Mouse (Mus musculus) midbrain, embryonic 15.5 days (tissue): ENCODE results near the gene Rras2. TPM values are rescaled to one million over a fixed set of nuclear protein-coding genes. Genes with fewer than 3 reads are reported as not detected.
A peak's percentile ranks its signal among the peaks of the same experiment; 100 is the strongest.

ENCODE experiments used
- ATAC-seq: fragments of 200-750 bp; cut with Nextera tagmentation; replicated peaks from 2 replicates; pipeline ENCODE4 v1.8.0; 2017; ENCODE audit warnings: moderate TSS enrichment
- H3K27ac ChIP-seq: fragments of 300-500 bp; sonication (generic); 2 replicates; pipeline ENCODE4 v1.5.1; 2015; ENCODE audit warnings: mild to moderate bottlenecking, inconsistent platforms
- H3K27me3 ChIP-seq: fragments of 300-500 bp; sonication (generic); replicated peaks from 2 replicates; pipeline ENCODE4 v1.6.1; 2015; ENCODE audit warnings: inconsistent platforms
- H3K36me3 ChIP-seq: fragments of 300-500 bp; sonication (generic); replicated peaks from 2 replicates; pipeline ENCODE4 v1.6.1; 2015; ENCODE audit warnings: inconsistent platforms
- H3K4me1 ChIP-seq: fragments of 300-500 bp; sonication (generic); 2 replicates; pipeline ENCODE4 v1.6.1; 2015; ENCODE audit warnings: inconsistent platforms
- H3K4me2 ChIP-seq: fragments of 300-500 bp; sonication (generic); 2 replicates; pipeline ENCODE4 v1.6.1; 2015; ENCODE audit warnings: inconsistent platforms, mild to moderate bottlenecking, moderate library complexity
- H3K4me3 ChIP-seq: fragments of 300-500 bp; sonication (generic); 2 replicates; pipeline ENCODE4 v1.5.1; 2015; ENCODE audit warnings: mild to moderate bottlenecking, inconsistent platforms
- H3K9ac ChIP-seq: fragments of 300-500 bp; sonication (generic); 2 replicates; pipeline ENCODE4 v1.6.1; 2015; ENCODE audit warnings: mild to moderate bottlenecking, inconsistent platforms
- H3K9me3 ChIP-seq: fragments of 300-500 bp; sonication (generic); 2 replicates; pipeline ENCODE4 v1.6.1; 2016; ENCODE audit warnings: inconsistent platforms
- WGBS: fragments of 180-500 bp; shearing (Covaris S2); methylation state at CpG from one replicate; pipeline ENCODE4 v1.1.7; 2015; ENCODE audit warnings: mixed read lengths; 5-methylcytosine and 5-hydroxymethylcytosine counted together
- polyA plus RNA-seq: library from polyadenylated mRNA; unstranded; fragments of >200 nt; fragmentation: Nextera tagmentation; extraction: Ambion mirVana; gene quantifications from 2 replicates; pipeline ENCODE4 v1.2.1, GENCODE M21; 2015

Rras2 gene
- polyA plus RNA-seq = 20.7 and 21.6 TPM in 2 replicates

DNA sequence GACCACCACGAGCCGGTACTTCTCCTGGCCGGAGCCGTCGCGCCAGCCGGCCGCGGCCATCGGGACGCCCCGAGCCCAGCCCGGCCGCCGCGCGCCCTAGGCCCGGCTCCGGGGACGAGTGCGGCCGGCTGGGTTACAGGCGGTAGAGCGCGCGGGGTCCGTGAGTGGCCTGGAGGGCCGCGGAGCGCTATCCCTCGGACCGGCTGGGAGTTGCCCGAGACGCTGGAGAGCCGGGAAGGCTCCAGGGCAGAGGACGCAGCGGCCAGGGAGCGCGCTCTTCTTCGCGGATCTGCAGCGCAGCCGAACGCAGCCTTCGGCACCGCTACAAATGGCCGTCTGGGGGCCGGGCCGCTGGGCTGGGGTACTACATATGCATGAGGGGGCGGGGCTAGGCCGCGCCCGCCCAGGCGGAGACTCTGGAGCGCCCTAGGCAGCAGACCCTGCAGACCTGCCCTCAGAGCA is at the start of gene Rras2:
TSS of gene Rras2 (minus strand) at position 338 of the 462 bp plus-strand sequence.
- peak within 1 kb of the TSS; percentile 77 for H3K4me2 ChIP-seq
- ATAC-seq = peak; percentile 99
- H3K27me3 ChIP-seq = 0 out of 2 replicates have a peak, but pooled peaks cover 2% of the 10 kb centered on the region
- H3K36me3 ChIP-seq = no peaks in the 10 kb centered on the region
- WGBS = under 1% methylated on average over 53 of the region's 55 CpGs
- peaks cover 21% of the 10 kb centered on the region for H3K4me1 ChIP-seq
- H3K9ac ChIP-seq = peak within 1 kb of the TSS; percentile 87
- H3K9me3 ChIP-seq = no peaks in the 10 kb centered on the region
- H3K4me3 ChIP-seq = peak within 1 kb of the TSS; percentile 91
- H3K27ac ChIP-seq = peak within 1 kb of the TSS; percentile 88

DNA sequence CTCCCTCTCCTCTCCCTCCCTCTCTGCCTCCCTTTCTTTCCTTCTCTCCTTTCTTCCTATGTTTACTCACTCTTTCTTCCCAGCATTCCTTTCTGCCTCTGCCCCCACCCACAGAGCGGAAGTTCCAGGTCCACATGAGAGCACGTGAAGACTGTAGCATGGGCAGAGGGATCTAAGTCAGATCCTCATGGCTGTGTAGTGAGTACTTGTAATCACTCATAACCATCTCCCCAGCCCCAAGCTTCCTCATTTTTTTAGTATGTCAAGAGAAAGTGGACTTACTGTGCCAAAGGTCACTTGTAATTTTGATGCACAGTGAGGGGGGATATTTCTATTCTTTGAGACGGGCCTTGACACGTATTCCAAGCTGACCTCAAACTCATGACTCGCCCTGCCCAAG is 45.4 kb upstream of the Rras2 start:
- no peak overlapping the region for H3K4me2 ChIP-seq
- WGBS = 84% methylated on average over 5 of the region's 5 CpGs
- no peak overlapping the region for H3K4me3 ChIP-seq
- no peaks in the 10 kb centered on the region for H3K4me1 ChIP-seq
- no peak for ATAC-seq
- no peaks in the 10 kb centered on the region for H3K9me3 ChIP-seq
- no peak overlapping the region for H3K9ac ChIP-seq
- H3K27ac ChIP-seq = no peak overlapping the region
- no peaks in the 10 kb centered on the region for H3K36me3 ChIP-seq
- H3K27me3 ChIP-seq = no peaks in the 10 kb centered on the region

DNA sequence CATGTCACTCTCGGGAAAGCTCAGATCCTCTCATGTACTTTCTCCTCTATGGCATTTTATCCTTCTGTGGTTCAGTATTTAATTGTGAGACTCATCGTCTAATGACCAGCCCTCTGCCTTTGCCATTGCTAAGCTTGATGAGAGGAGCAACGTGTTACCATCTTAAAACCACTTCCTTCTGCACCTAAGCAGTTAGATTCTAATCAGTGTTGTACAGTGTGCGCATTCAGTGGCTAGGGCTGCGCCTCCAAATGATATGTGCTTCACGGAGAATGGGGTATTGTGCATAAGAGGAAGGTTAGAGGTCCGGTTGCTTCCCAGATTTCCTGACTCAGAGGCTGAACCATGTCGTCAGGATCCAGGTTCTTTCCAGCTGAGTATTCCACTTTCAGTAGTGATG is 43.5 kb upstream of the Rras2 start:
- Histone ChIP-seq H3K9me3 (no peaks in the 10 kb centered on the region), H3K27me3 (no peaks in the 10 kb centered on the region), H3K4me2 (no peak overlapping the region), H3K9ac (no peak overlapping the region), H3K4me1 (no peaks in the 10 kb centered on the region), H3K4me3 (no peak overlapping the region), H3K36me3 (no peaks in the 10 kb centered on the region), H3K27ac (no peak overlapping the region)
- WGBS = 84% methylated on average over 8 of the region's 8 CpGs
- no peak for ATAC-seq

DNA sequence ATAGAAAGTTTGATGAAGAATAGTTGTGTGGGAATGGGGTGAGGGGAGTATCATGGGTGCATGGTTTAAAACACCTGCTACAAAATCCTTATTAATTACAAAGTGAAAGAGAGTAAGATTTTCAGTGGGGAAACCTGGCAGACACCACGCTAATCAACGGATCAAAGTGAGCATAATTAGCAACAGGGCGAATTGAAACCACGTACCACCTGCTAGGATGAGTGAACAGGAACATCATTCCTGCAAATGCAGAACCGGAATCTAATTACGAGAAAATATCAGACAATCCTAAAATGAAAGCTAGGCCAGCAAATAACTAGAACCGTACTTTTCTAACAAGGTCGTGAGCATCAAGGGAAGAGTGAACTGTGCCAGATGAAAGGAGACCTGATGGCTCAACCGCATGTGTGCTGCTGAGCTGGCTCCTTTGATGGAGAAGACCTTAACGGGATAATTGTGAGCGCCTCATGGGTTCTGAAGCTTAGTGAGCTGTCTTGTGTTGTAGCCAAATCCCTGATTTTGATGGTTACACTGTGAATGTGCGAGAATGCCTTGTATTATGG is 40.2 kb upstream of the Rras2 start:
- Histone ChIP-seq H3K27ac (0 out of 2 replicates have a peak overlapping the region, but pooled peaks have one; percentile 15), H3K36me3 (no peaks in the 10 kb centered on the region), H3K9me3 (no peaks in the 10 kb centered on the region), H3K27me3 (no peaks in the 10 kb centered on the region), H3K9ac (no peak overlapping the region), H3K4me3 (no peak overlapping the region), H3K4me2 (no peak overlapping the region), H3K4me1 (no peaks in the 10 kb centered on the region)
- 61% methylated on average over 12 of the region's 12 CpGs for WGBS
- peak; percentile 49 for ATAC-seq

DNA sequence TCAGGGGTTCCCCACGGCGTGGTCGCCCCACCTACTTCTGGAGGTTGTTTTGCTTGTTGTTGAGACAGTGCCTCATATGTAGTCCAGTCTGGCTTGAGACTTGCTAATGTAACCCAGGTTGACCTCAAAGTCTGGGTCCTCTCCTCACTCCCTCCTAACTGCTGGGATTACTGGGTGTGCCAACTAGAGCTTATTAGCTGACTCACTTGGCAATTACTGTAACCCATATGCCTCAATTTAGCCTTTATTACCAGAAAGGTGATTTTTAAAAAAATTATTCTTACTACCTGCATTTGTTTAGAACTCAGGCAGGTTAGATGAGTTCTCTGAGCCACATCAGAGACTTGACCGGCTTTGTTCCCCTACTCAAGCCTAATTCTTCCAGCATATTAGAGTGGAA is 38.8 kb upstream of the Rras2 start:
- no peak overlapping the region for H3K9ac ChIP-seq
- no peaks in the 10 kb centered on the region for H3K27me3 ChIP-seq
- no peak overlapping the region for H3K4me3 ChIP-seq
- H3K4me1 ChIP-seq = peaks cover 2% of the 10 kb centered on the region; the same call in 1 of the 2 replicates
- no peaks in the 10 kb centered on the region for H3K36me3 ChIP-seq
- WGBS = 91% methylated on average over 4 of the region's 4 CpGs
- no peak for ATAC-seq
- H3K9me3 ChIP-seq = no peaks in the 10 kb centered on the region
- H3K4me2 ChIP-seq = no peak overlapping the region
- no peak overlapping the region for H3K27ac ChIP-seq

DNA sequence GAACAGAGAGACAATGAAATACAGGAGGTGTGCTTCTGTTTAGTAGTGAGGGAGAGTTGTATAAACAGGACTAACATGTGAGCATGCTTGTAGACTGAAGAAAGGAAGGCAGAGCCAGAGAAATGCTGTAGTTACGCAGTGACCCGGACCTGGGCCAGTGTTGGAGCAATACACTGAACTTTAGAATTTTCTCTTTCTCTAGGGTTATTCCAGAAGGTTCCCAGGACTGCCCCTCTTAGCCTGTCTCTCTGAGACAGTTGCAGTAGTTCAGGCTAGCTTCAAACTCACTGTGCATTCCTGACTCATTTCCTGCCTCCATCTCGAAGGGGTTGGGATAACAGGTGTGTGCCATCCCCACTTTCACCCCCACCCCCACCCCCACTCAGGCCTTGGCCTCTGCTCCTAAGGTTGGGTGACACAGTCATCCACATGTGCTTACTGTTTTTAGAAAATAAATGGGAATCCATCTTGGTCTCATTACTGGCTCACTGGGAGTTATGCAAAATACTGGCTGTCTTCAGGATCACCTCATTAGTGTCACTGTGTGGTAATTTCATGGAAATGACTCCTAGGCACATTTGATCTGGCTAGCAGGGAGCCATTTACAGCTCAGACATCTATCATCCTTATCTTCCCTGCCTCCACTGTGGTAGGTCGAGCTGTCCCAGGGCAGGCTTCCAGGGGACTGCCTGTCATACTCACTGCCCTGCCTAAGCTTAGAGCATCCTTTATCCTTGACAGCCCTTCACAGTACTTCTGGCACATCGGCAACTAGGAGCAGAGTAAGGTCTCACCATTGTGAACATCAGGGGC is 37.7 kb upstream of the Rras2 start:
- Histone ChIP-seq H3K4me3 (no peak overlapping the region), H3K27me3 (no peaks in the 10 kb centered on the region), H3K36me3 (no peaks in the 10 kb centered on the region), H3K27ac (no peak overlapping the region), H3K4me1 (peaks cover 6% of the 10 kb centered on the region; the same call in 1 of the 2 replicates), H3K9ac (no peak overlapping the region), H3K9me3 (no peaks in the 10 kb centered on the region), H3K4me2 (no peak overlapping the region)
- ATAC-seq = peak; percentile 69; the same call in 1 of the 2 replicates
- WGBS = 65% methylated on average over 5 of the region's 5 CpGs

DNA sequence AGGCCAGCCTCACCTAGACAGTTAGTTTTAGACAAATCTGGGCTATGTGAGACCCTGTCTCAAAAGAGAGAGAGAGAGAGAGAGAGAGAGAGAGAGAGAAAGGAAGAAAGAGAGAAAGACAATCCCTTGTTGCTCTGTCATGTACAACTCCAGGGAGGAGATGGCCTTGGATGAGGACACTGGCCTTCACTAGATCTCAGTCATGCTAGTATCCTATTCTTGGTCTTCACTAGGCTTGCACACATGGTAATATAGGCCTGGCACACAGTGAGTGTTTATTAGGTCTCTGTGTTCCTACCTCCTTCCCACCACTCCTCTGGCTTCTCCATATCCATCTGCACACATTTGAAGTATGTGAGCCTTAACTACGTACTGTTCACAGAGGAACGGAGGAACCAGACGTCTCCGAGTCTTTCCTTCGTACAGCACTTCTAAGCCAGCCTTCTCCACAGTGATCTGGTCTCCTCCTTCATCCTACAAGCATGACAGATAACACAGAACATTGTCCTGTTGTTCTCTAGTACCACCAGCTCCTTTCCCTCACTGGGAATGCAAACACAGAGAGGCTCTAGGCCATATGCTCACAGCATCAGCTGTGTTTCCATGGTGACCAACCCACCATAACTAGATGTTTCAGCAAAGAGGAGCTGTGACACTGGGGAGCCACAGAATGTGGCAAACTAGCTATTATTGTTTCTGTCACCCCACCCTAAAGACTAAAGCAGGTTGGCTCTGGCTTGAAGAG is 33.6 kb upstream of the Rras2 start:
- ATAC-seq = peak; percentile 87
- Histone ChIP-seq H3K4me3 (no peak overlapping the region), H3K27me3 (no peaks in the 10 kb centered on the region), H3K4me2 (no peak overlapping the region), H3K9ac (no peak overlapping the region), H3K4me1 (peaks cover 6% of the 10 kb centered on the region; the same call in 1 of the 2 replicates), H3K9me3 (no peaks in the 10 kb centered on the region), H3K27ac (peak overlapping the region; percentile 45), H3K36me3 (no peaks in the 10 kb centered on the region)
- WGBS = 77% methylated on average over 5 of the region's 5 CpGs

DNA sequence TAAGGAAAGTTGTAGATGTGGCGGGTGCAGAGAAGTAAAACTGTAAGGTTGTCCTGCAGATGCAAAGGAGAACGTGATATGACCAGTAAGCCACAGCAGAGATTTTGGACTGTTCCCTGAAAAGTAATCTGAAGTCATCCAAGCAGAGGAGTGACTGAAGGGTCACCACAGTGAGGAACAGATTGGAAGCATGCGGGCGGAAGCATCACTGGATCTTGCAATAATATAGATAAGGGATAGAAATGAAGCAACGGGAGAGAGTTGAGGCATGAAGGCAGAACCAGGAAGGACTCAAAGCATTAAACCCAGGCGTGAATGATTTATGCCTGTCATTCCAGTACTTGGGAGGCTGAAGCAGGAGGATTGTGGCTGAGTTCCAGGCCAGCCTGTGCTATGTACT is 32.0 kb upstream of the Rras2 start:
- no peaks in the 10 kb centered on the region for H3K36me3 ChIP-seq
- H3K4me3 ChIP-seq = no peak overlapping the region
- no peaks in the 10 kb centered on the region for H3K27me3 ChIP-seq
- ATAC-seq = no peak
- H3K9ac ChIP-seq = no peak overlapping the region
- H3K9me3 ChIP-seq = no peaks in the 10 kb centered on the region
- no peak overlapping the region for H3K27ac ChIP-seq
- WGBS = 93% methylated on average over 6 of the region's 6 CpGs
- H3K4me1 ChIP-seq = peaks cover 6% of the 10 kb centered on the region; the same call in 1 of the 2 replicates
- no peak overlapping the region for H3K4me2 ChIP-seq

DNA sequence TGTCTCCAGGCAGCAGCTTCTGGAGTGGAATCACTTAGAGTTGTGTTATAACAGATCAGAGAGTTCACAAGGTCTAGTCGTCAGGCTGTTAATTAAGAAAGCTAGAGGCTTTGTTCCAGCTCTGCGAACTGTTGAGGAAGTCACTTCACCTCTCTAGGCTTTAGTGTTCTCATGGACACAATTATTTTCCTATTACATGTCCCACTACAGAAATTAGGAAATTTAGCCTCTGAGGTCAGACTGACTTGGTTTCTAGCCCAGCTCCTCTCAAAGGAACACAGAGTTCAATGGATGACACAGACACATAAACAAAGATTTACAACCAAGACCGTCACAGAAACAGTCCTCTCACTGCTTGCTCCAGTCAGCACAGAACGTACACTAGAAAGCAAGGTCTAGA is 31.6 kb upstream of the Rras2 start:
- no peaks in the 10 kb centered on the region for H3K36me3 ChIP-seq
- H3K4me1 ChIP-seq = peaks cover 6% of the 10 kb centered on the region; the same call in 1 of the 2 replicates
- no peak overlapping the region for H3K4me2 ChIP-seq
- WGBS = 70% methylated on average over 4 of the region's 4 CpGs
- no peak overlapping the region for H3K4me3 ChIP-seq
- ATAC-seq = no peak
- no peak overlapping the region for H3K27ac ChIP-seq
- no peak overlapping the region for H3K9ac ChIP-seq
- H3K9me3 ChIP-seq = no peaks in the 10 kb centered on the region
- no peaks in the 10 kb centered on the region for H3K27me3 ChIP-seq

DNA sequence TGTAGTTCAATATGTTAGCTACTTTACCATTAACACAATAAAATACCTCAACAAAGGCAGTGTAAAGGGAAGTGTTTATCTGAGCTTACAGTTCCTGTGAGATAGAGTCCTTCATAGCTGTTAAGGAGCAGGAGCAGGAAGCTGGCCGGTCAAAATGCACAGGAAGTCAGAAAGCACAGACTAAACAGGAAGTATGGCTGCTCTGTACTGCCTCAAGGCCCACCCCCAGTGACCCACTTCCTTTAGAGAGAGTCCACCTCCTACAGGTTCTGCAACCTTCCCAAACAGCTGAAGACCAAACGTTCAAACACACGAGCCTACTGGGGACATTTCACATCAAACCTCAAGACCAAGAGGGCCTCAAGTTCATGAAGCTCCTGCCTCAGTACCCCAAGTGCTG is 28.3 kb upstream of the Rras2 start:
- Histone ChIP-seq H3K9ac (no peak overlapping the region), H3K4me3 (no peak overlapping the region)
- WGBS = 79% methylated on average over 3 of the region's 3 CpGs

DNA sequence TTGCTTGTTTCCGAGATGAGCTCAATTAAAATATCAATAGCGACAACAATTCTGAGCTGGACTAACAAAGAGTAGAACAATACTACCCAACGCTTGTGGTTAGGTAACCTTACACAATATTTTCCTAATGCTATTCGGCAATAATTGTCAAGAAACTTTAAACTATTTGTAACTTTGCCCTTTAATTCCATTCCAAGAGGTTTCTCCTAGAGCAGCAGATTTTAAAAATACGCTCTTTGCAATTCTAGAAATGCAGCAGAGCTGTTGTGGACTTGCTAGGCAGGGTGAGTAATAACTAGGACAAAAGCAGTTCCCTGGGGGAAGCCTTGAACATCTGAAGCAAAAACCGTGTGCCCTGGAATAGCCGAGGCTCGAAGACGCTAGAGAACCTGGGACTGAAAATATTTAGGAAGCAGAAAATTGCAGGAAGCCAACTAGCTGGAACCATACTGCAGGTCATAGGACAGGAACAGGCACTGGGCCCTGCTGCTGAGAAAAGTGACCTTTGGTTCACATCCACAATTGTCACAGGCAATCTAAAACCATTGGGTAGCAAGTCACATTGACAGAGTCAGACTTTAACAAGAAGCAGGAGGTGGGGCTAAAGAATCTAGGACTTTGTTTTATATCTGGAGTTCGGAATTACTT is 24.7 kb upstream of the Rras2 start:
- WGBS = 77% methylated on average over 10 of the region's 10 CpGs
- H3K9me3 ChIP-seq = no peaks in the 10 kb centered on the region
- no peak overlapping the region for H3K4me2 ChIP-seq
- no peaks in the 10 kb centered on the region for H3K27me3 ChIP-seq
- no peaks in the 10 kb centered on the region for H3K4me1 ChIP-seq
- ATAC-seq = no peak
- no peak overlapping the region for H3K27ac ChIP-seq
- H3K4me3 ChIP-seq = no peak overlapping the region
- H3K9ac ChIP-seq = no peak overlapping the region
- H3K36me3 ChIP-seq = no peaks in the 10 kb centered on the region

More for the DNA sequence above, 28.3 kb upstream of the Rras2 start:
- no peaks in the 10 kb centered on the region for H3K4me1 ChIP-seq
- no peak for ATAC-seq
- no peak overlapping the region for H3K27ac ChIP-seq
- H3K4me2 ChIP-seq = no peak overlapping the region
- H3K36me3 ChIP-seq = no peaks in the 10 kb centered on the region
- no peaks in the 10 kb centered on the region for H3K27me3 ChIP-seq
- H3K9me3 ChIP-seq = no peaks in the 10 kb centered on the region

DNA sequence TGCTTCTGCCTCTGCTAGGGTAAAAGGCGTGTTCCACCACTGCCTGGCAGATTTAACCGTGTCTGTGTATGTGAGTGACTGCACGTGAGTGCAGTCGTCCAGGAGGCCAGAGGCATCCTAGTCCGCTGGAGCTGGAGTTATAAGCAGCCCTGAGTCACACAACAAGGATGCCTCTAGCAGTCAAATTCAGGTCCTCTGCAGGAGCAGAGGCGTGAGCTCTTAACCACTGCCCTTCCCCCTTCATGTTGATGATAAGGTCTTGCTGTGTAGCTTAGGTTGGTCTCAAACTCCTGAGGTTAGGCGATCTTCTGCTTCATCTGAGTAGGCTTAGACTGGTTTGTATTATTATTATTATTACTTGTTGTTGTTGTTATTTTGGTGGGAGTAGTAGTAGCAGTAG is 22.4 kb upstream of the Rras2 start:
- H3K27me3 ChIP-seq = no peaks in the 10 kb centered on the region
- peaks cover 2% of the 10 kb centered on the region for H3K4me1 ChIP-seq
- no peaks in the 10 kb centered on the region for H3K9me3 ChIP-seq
- H3K27ac ChIP-seq = no peak overlapping the region
- H3K36me3 ChIP-seq = no peaks in the 10 kb centered on the region
- H3K4me3 ChIP-seq = no peak overlapping the region
- H3K9ac ChIP-seq = no peak overlapping the region
- ATAC-seq = no peak
- H3K4me2 ChIP-seq = no peak overlapping the region
- 89% methylated on average over 7 of the region's 7 CpGs for WGBS
